Mouse (Mus musculus): ENCODE measurements at regions not wholly inside any gene's neighbourhood (a gene's known extent, or its start where the extent isn't known, plus 50 kb on each side); places are given as distances from the start of the nearest gene placed in this dataset.

DNA sequence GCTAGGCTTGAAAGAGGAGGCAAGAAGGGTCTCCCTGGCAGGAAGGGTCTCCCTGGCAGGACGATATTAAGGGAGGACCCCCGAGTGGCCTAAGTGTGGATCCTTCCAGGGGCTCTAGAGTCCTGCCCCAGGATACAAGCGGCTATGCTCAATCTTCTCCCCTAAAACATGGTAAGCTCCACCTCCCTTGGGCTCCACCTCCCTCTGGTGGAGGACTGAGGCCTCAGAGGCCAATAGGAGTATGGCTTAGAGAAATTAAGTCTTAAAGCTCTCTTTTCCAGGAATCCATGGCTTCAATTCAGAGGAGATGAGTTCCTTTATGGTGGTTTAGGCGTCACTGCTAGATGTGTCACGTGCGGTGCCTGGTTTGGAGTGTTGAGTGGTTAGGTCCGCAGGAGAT, 291.7 kb upstream of the Eif4g2 start:
- H3K27me3 ChIP-seq (replicated peaks; ENCODE audit: control insufficient read depth, insufficient read depth, low read length): no peaks in the 10 kb centered on the region
- no peaks in the 10 kb centered on the region for H3K9me3 ChIP-seq (ENCODE audit: control insufficient read depth, low read length)
- no peak overlapping the region for H3K4me3 ChIP-seq (ENCODE audit: low read length)
- no peaks in the 10 kb centered on the region for H3K36me3 ChIP-seq (ENCODE audit: control insufficient read depth, insufficient read depth, low read length)
- 89% methylated on average over 7 of the region's 7 CpGs for WGBS
- ATAC-seq: no peak
- no peaks in the 10 kb centered on the region for H3K4me1 ChIP-seq (ENCODE audit: control insufficient read depth, insufficient read depth, low read length)
- no peak overlapping the region for H3K9ac ChIP-seq (ENCODE audit: low read depth, low read length)
- no peak overlapping the region for H3K4me2 ChIP-seq (ENCODE audit: low read depth, low read length)
- no peak overlapping the region for H3K27ac ChIP-seq (ENCODE audit: low read length)

DNA sequence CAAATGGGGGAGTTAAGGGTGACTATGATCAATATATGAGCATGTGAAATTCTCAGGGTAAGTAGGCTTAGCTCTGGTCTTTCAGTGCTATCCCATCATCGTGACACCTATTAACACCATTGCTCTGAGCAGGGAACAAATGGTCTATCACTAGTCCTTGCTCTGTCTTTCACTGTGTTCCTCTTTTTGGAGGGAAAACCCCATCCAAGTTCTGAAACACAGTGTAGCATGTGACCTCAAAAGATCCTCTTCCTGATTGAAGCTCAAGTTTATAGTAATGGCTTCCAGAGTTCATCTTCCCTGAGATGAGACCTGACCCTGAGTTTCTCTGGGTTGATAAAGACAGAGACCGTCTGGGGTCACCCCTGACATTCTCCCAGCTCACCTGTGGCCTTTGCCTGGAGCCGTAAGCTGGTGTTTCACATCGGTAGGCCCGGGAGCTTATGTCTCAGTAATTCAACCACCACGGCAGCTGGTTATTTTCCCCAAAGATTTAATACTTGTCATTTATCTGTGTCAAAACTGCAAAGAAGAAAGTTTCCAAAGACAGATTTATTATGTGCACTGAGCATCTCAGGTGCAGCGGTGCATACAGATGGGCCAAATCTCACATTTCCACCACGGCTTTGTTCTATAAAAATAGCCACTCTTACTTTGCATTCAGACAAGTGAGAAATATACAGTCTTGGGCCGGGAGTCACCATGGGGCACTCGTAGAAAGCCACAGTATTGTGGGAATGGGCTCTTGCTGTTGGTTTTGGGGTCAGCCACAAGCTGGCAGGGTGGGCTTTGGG, 290.7 kb upstream of the Eif4g2 start:
- no peaks in the 10 kb centered on the region for H3K9me3 ChIP-seq (ENCODE audit: control insufficient read depth, low read length)
- H3K9ac ChIP-seq (ENCODE audit: low read depth, low read length): no peak overlapping the region
- 76% methylated on average over 10 of the region's 10 CpGs for WGBS
- H3K4me2 ChIP-seq (ENCODE audit: low read depth, low read length): no peak overlapping the region
- H3K27ac ChIP-seq (ENCODE audit: low read length): no peak overlapping the region
- H3K4me3 ChIP-seq (ENCODE audit: low read length): no peak overlapping the region
- H3K4me1 ChIP-seq (ENCODE audit: control insufficient read depth, insufficient read depth, low read length): no peaks in the 10 kb centered on the region
- ATAC-seq: no peak
- H3K36me3 ChIP-seq (ENCODE audit: control insufficient read depth, insufficient read depth, low read length): no peaks in the 10 kb centered on the region
- no peaks in the 10 kb centered on the region for H3K27me3 ChIP-seq (replicated peaks; ENCODE audit: control insufficient read depth, insufficient read depth, low read length)

DNA sequence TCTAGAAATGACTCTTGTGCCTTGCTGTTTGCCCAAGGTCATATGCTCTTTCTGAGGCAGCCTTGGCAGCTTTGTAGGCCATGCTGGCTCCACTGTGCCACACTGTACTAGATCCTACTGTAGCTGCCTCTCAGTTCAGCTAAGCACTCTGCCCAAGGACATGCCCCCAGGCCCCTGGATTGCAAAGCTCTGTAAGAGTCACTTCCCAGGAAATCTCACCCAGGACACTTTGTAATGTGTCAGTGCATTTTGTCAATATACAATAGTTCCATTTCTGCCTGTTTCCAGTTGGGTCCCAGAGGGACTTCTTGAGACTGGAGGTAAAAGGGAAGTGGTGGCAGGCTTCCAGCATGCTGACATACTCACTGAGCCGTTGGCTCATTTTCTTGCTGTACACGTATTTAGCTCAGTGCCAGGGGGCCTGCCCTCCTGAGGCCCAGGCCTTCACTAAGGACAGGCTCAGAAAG, 287.6 kb upstream of the Eif4g2 start:
- no peak overlapping the region for H3K4me2 ChIP-seq (ENCODE audit: low read depth, low read length)
- H3K9ac ChIP-seq (ENCODE audit: low read depth, low read length): no peak overlapping the region
- no peak overlapping the region for H3K4me3 ChIP-seq (ENCODE audit: low read length)
- peaks cover 3% of the 10 kb centered on the region; the same call in 1 of the 2 replicates for H3K4me1 ChIP-seq (ENCODE audit: control insufficient read depth, insufficient read depth, low read length)
- no peak for ATAC-seq
- H3K27me3 ChIP-seq (replicated peaks; ENCODE audit: control insufficient read depth, insufficient read depth, low read length): no peaks in the 10 kb centered on the region
- no peaks in the 10 kb centered on the region for H3K9me3 ChIP-seq (ENCODE audit: control insufficient read depth, low read length)
- H3K36me3 ChIP-seq (ENCODE audit: control insufficient read depth, insufficient read depth, low read length): no peaks in the 10 kb centered on the region
- WGBS: 58% methylated on average over 2 of the region's 2 CpGs
- no peak overlapping the region for H3K27ac ChIP-seq (ENCODE audit: low read length)

- WGBS: 68% methylated on average over 2 of the region's 2 CpGs
- no peak for ATAC-seq
These were observed 285.6 kb upstream of the Eif4g2 start for GRCm38 (mm10) chr7:111368296-111369004.

DNA sequence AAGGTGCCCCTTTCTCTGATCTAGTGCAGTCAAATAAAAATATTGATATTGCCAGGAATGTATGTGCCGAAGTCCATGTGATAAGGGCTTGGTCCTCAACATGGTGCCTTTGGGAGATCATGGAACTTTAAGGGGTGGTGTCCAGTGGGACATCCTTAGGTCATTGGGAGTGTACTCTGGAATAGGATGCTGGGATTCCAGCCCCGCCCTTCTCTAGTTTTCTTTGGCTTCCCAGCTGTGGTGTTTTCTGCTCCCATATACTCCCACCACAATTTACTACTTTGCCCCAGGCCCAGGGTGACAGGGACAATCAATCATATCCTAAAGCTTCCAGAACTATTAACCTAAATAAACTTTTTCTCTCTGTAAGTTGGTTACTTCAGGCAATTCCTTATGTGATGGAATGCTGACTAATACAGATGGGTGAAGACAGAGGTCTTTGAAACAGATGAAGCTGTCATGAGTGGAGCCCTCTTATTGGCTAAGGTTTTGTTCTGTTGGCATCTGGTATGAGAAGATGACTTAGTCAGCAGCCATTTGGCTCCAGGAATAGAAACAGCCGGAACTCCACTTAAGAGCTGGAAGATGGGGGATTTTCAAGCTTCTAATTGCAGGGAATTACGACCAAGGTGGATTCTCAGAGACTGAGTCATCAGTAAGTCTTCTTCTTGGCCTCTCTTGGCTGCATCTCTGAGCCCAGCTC, 284.3 kb upstream of the Eif4g2 start:
- H3K9ac ChIP-seq (ENCODE audit: low read depth, low read length): no peak overlapping the region
- no peak overlapping the region for H3K27ac ChIP-seq (ENCODE audit: low read length)
- H3K36me3 ChIP-seq (ENCODE audit: control insufficient read depth, insufficient read depth, low read length): no peaks in the 10 kb centered on the region
- ATAC-seq: no peak
- no peak overlapping the region for H3K4me2 ChIP-seq (ENCODE audit: low read depth, low read length)
- 69% methylated on average over 4 of the region's 4 CpGs for WGBS
- no peaks in the 10 kb centered on the region for H3K9me3 ChIP-seq (ENCODE audit: control insufficient read depth, low read length)
- H3K27me3 ChIP-seq (replicated peaks; ENCODE audit: control insufficient read depth, insufficient read depth, low read length): no peaks in the 10 kb centered on the region
- peaks cover 3% of the 10 kb centered on the region; the same call in 1 of the 2 replicates for H3K4me1 ChIP-seq (ENCODE audit: control insufficient read depth, insufficient read depth, low read length)
- no peak overlapping the region for H3K4me3 ChIP-seq (ENCODE audit: low read length)

More at GRCm38 (mm10) chr7:111368296-111369004, 285.6 kb upstream of the Eif4g2 start:
- H3K4me3 ChIP-seq (ENCODE audit: low read length): no peak overlapping the region
- no peaks in the 10 kb centered on the region for H3K36me3 ChIP-seq (ENCODE audit: control insufficient read depth, insufficient read depth, low read length)
- H3K4me2 ChIP-seq (ENCODE audit: low read depth, low read length): no peak overlapping the region
- H3K4me1 ChIP-seq (ENCODE audit: control insufficient read depth, insufficient read depth, low read length): peaks cover 3% of the 10 kb centered on the region; the same call in 1 of the 2 replicates
- no peaks in the 10 kb centered on the region for H3K27me3 ChIP-seq (replicated peaks; ENCODE audit: control insufficient read depth, insufficient read depth, low read length)
- H3K27ac ChIP-seq (ENCODE audit: low read length): no peak overlapping the region
- H3K9ac ChIP-seq (ENCODE audit: low read depth, low read length): no peak overlapping the region
- no peaks in the 10 kb centered on the region for H3K9me3 ChIP-seq (ENCODE audit: control insufficient read depth, low read length)

GRCm38 (mm10) chr7:111365384-111365783, 282.6 kb upstream of the Eif4g2 start:
- no peaks in the 10 kb centered on the region for H3K36me3 ChIP-seq (ENCODE audit: control insufficient read depth, insufficient read depth, low read length)
- ATAC-seq: no peak
- no peak overlapping the region for H3K4me2 ChIP-seq (ENCODE audit: low read depth, low read length)
- H3K9me3 ChIP-seq (ENCODE audit: control insufficient read depth, low read length): no peaks in the 10 kb centered on the region
- H3K4me3 ChIP-seq (ENCODE audit: low read length): no peak overlapping the region
- no peak overlapping the region for H3K27ac ChIP-seq (ENCODE audit: low read length)
- 75% methylated on average over 5 of the region's 5 CpGs for WGBS
- no peak overlapping the region for H3K9ac ChIP-seq (ENCODE audit: low read depth, low read length)
- H3K27me3 ChIP-seq (replicated peaks; ENCODE audit: control insufficient read depth, insufficient read depth, low read length): no peaks in the 10 kb centered on the region
- H3K4me1 ChIP-seq (ENCODE audit: control insufficient read depth, insufficient read depth, low read length): peaks cover 3% of the 10 kb centered on the region; the same call in 1 of the 2 replicates

- 82% methylated on average over 5 of the region's 5 CpGs for WGBS
These were observed 280.4 kb upstream of the Eif4g2 start for GRCm38 (mm10) chr7:111363206-111363605.

DNA sequence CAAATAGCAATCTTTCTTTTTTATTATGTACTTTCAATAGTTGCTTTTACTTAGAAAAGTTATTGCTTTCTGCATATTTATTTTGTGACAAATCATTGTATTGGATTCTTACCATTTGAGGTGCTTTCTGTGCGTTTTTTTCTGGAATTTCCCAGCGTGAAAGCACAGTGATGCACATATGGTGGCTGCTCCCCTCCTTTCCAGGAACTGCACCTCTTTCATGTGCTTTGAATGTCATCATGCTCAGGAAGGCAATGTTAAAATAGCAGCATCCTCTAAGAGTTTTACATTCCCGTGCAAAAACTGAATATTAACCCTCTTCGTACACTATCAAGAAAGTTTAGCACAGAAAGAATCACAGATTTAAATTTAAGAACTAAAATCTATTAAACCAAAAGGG, 279.8 kb upstream of the Eif4g2 start:
- H3K4me2 ChIP-seq (ENCODE audit: low read depth, low read length): no peak overlapping the region
- no peak overlapping the region for H3K4me3 ChIP-seq (ENCODE audit: low read length)
- no peak overlapping the region for H3K27ac ChIP-seq (ENCODE audit: low read length)
- 76% methylated on average over 4 of the region's 4 CpGs for WGBS
- H3K36me3 ChIP-seq (ENCODE audit: control insufficient read depth, insufficient read depth, low read length): no peaks in the 10 kb centered on the region
- no peaks in the 10 kb centered on the region for H3K27me3 ChIP-seq (replicated peaks; ENCODE audit: control insufficient read depth, insufficient read depth, low read length)
- no peak overlapping the region for H3K9ac ChIP-seq (ENCODE audit: low read depth, low read length)
- no peak for ATAC-seq
- H3K4me1 ChIP-seq (ENCODE audit: control insufficient read depth, insufficient read depth, low read length): peaks cover 2% of the 10 kb centered on the region; the same call in 1 of the 2 replicates
- no peaks in the 10 kb centered on the region for H3K9me3 ChIP-seq (ENCODE audit: control insufficient read depth, low read length)

More at GRCm38 (mm10) chr7:111363206-111363605, 280.4 kb upstream of the Eif4g2 start:
- no peak overlapping the region for H3K4me2 ChIP-seq (ENCODE audit: low read depth, low read length)
- H3K9me3 ChIP-seq (ENCODE audit: control insufficient read depth, low read length): no peaks in the 10 kb centered on the region
- ATAC-seq: no peak
- H3K4me3 ChIP-seq (ENCODE audit: low read length): no peak overlapping the region
- H3K36me3 ChIP-seq (ENCODE audit: control insufficient read depth, insufficient read depth, low read length): no peaks in the 10 kb centered on the region
- H3K4me1 ChIP-seq (ENCODE audit: control insufficient read depth, insufficient read depth, low read length): peaks cover 3% of the 10 kb centered on the region; the same call in 1 of the 2 replicates
- no peak overlapping the region for H3K9ac ChIP-seq (ENCODE audit: low read depth, low read length)
- H3K27ac ChIP-seq (ENCODE audit: low read length): no peak overlapping the region
- H3K27me3 ChIP-seq (replicated peaks; ENCODE audit: control insufficient read depth, insufficient read depth, low read length): no peaks in the 10 kb centered on the region

DNA sequence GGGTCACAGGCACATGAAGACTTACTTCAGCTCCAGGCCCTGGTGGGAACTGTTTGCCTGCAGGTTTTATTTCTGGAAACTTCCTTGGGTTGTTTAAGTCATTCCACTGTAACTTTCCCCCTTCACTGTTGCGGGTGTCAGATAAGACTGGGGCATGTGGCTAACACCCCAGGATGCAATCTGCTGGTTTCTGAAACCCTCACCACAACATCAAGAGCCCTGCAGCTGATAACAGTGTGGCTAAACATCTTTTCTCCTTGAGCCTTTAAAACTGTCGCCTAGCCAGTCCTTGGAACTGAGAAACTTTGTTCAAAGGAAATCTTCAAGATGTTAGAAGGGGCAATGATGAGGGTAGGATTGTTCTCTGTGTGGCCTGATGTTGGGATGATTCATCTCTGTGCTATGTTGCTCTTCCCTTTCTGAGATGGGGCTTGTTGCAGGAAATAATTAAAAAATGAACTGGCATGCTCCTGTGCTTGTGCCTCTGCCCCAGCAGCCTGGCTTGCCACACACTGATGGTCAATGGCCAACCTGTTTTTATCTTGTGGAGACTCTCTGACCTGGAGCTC, 272.3 kb upstream of the Eif4g2 start:
- no peaks in the 10 kb centered on the region for H3K36me3 ChIP-seq (ENCODE audit: control insufficient read depth, insufficient read depth, low read length)
- 55% methylated on average over 2 of the region's 2 CpGs for WGBS
- no peak overlapping the region for H3K27ac ChIP-seq (ENCODE audit: low read length)
- no peaks in the 10 kb centered on the region for H3K27me3 ChIP-seq (replicated peaks; ENCODE audit: control insufficient read depth, insufficient read depth, low read length)
- no peaks in the 10 kb centered on the region for H3K9me3 ChIP-seq (ENCODE audit: control insufficient read depth, low read length)
- H3K4me2 ChIP-seq (ENCODE audit: low read depth, low read length): no peak overlapping the region
- H3K4me3 ChIP-seq (ENCODE audit: low read length): no peak overlapping the region
- H3K9ac ChIP-seq (ENCODE audit: low read depth, low read length): no peak overlapping the region
- no peaks in the 10 kb centered on the region for H3K4me1 ChIP-seq (ENCODE audit: control insufficient read depth, insufficient read depth, low read length)
- ATAC-seq: no peak

Data from intestine, embryonic 16.5 days (tissue).